Mouse (Mus musculus) testis, adult 2 months (tissue): ENCODE measurements around the gene Chrna1.

Experiments used
- CTCF ChIP-seq: fragments of 200-500 bp; IDR thresholded peaks from 2 replicates; pipeline ENCODE4 v1.5.1; 2012; ENCODE audit warnings: low read depth, mild to moderate bottlenecking, inconsistent platforms, low read length, moderate library complexity; ENCODE audit not compliant: control insufficient read depth, insufficient read depth, insufficient replicate concordance
- POLR2A ChIP-seq: fragments of 200-500 bp; IDR thresholded peaks from 2 replicates; pipeline ENCODE4 v1.6.1; 2012; ENCODE audit warnings: low read depth, mild to moderate bottlenecking, inconsistent platforms, low read length, moderate library complexity; ENCODE audit not compliant: control insufficient read depth

- TF ChIP-seq CTCF: no peak
- no peak for TF ChIP-seq POLR2A
Observed at GRCm38 (mm10) chr2:73593101-73593439, 12.9 kb upstream of the Chrna1 start.
